Mouse (Mus musculus) hindbrain, embryonic 16.5 days (tissue): Measurements from ENCODE around the gene Adk. TPM values are rescaled to one million over a fixed set of nuclear protein-coding genes. Genes with fewer than 3 reads are reported as not detected.

Experiments used
- ATAC-seq: fragments of 200-750 bp; cut with Nextera tagmentation; 2 replicates; pipeline ENCODE4 v1.8.0; 2017; ENCODE audit warnings: moderate TSS enrichment, moderate library complexity
- H3K27ac ChIP-seq: fragments of 300-500 bp; sonication (generic); 2 replicates; pipeline ENCODE4 v1.5.1; 2014; ENCODE audit warnings: low read depth, mild to moderate bottlenecking, control low read depth, low read length, moderate library complexity
- H3K27me3 ChIP-seq: fragments of 300-500 bp; sonication (generic); replicated peaks from 2 replicates; pipeline ENCODE4 v1.6.1; 2014; ENCODE audit warnings: low read length; ENCODE audit not compliant: control insufficient read depth, insufficient read depth
- H3K36me3 ChIP-seq: fragments of 300-500 bp; sonication (generic); 2 replicates; pipeline ENCODE4 v1.6.1; 2014; ENCODE audit warnings: mild to moderate bottlenecking, low read length, moderate library complexity, mixed read lengths; ENCODE audit not compliant: control insufficient read depth, insufficient read depth
- H3K4me1 ChIP-seq: fragments of 300-500 bp; sonication (generic); 2 replicates; pipeline ENCODE4 v1.6.1; 2014; ENCODE audit warnings: low read depth, low read length; ENCODE audit not compliant: control insufficient read depth, insufficient read depth
- H3K4me2 ChIP-seq: fragments of 300-500 bp; sonication (generic); 2 replicates; pipeline ENCODE4 v1.6.1; 2014; ENCODE audit warnings: mild to moderate bottlenecking, low read length, control low read depth, moderate library complexity
- H3K4me3 ChIP-seq: fragments of 300-500 bp; sonication (generic); 2 replicates; pipeline ENCODE4 v1.5.1; 2014; ENCODE audit warnings: mild to moderate bottlenecking, low read length, control low read depth, moderate library complexity
- H3K9ac ChIP-seq: fragments of 300-500 bp; sonication (generic); 2 replicates; pipeline ENCODE4 v1.6.1; 2014; ENCODE audit warnings: low read depth, mild to moderate bottlenecking, control low read depth, low read length, moderate library complexity
- H3K9me3 ChIP-seq: fragments of 300-500 bp; sonication (generic); 2 replicates; pipeline ENCODE4 v1.6.1; 2014; ENCODE audit warnings: mild to moderate bottlenecking, low read length, moderate library complexity; ENCODE audit not compliant: control insufficient read depth
- WGBS: fragments of 180-500 bp; shearing (Covaris S2); extraction: QIAGEN DNeasy Blood & Tissue Kit; methylation state at CpG from one replicate; pipeline ENCODE4 v1.1.7; 2014; 5-methylcytosine and 5-hydroxymethylcytosine counted together
- polyA plus RNA-seq: library from polyadenylated mRNA; unstranded; fragments of >200 nt; fragmentation: Nextera tagmentation; extraction: Ambion mirVana; gene quantifications from 2 replicates; pipeline ENCODE4 v1.2.1, GENCODE M21; 2015

The Adk gene
- polyA plus RNA-seq, 1 experiment from 2014 or later = 45.9 TPM

DNA sequence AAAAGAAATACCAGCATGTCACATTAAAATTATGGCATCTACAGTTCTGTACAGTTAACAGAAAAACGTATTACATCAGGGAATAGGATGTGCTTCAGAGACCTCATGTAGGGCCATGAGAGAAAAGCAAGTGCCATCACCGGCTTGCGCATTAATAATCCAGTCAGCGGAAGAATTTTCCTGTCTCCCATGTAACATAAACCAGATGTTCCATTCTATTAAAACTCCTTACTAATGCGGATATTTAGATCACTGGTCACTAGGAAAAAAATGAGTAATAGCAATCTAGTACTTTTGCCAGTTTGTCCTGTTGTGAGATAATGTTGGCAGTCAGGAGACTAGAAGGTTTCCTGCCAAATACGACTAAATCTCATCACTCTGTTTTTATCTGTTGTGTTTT lies 139.6 kb downstream of the Adk start:
- WGBS = 80% methylated on average over 6 of the region's 6 CpGs
- Histone ChIP-seq H3K4me1 (no peaks in the 10 kb centered on the region), H3K36me3 (no peaks in the 10 kb centered on the region)

DNA sequence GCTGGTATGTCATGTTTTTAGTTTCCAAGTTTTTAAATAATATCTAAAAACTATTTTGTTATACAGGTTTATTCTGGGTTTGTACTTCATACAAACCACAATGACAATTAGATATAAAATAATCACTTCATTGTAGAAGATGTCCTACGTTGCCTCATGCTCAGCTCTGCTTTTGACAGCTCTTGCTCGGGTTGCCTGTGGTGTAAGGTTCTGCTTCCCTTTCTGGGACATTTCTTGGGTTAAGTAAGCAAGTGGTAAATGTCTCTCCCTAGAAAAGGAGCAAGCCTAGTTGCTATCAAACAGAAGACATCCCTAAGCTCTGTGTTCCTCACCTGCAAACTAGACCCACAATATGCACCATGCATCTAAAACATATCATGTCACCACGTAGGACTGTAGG lies 140.4 kb downstream of the Adk start:
- no peak for ATAC-seq
- Histone ChIP-seq H3K4me3 (no peak overlapping the region), H3K36me3 (no peaks in the 10 kb centered on the region), H3K4me1 (no peaks in the 10 kb centered on the region), H3K27me3 (no peaks in the 10 kb centered on the region), H3K9me3 (no peaks in the 10 kb centered on the region), H3K9ac (no peak overlapping the region), H3K4me2 (no peak overlapping the region), H3K27ac (no peak overlapping the region)
- 91% methylated on average over 3 of the region's 3 CpGs for WGBS

More for the DNA sequence above, 139.6 kb downstream of the Adk start:
- H3K9me3 ChIP-seq = no peaks in the 10 kb centered on the region
- H3K9ac ChIP-seq = no peak overlapping the region
- no peak overlapping the region for H3K4me2 ChIP-seq
- H3K27ac ChIP-seq = no peak overlapping the region
- no peaks in the 10 kb centered on the region for H3K27me3 ChIP-seq
- no peak overlapping the region for H3K4me3 ChIP-seq
- no peak for ATAC-seq

DNA sequence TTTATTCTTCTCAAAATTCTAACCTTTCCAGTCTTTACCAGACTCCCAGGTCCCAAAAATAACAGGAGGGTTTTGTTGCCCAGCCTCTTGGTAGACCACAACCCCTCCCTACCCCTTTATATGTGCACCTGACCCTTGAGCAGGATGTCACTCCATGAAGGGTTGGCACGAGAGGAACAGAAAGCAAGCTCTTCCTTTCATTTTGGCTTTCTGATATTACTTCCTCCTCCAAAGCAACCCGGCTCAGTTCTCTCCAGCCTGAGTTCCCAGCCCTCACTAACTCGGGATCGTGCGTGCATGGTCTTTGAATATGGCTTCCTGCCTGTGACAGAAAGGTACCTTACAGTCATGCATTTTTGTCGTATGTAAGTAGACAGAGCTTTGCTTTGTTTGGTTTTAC lies 142.0 kb downstream of the Adk start:
- no peak overlapping the region for H3K9ac ChIP-seq
- ATAC-seq = no peak
- no peaks in the 10 kb centered on the region for H3K36me3 ChIP-seq
- no peak overlapping the region for H3K4me2 ChIP-seq
- H3K4me1 ChIP-seq = no peaks in the 10 kb centered on the region
- H3K4me3 ChIP-seq = no peak overlapping the region
- H3K9me3 ChIP-seq = no peaks in the 10 kb centered on the region
- no peaks in the 10 kb centered on the region for H3K27me3 ChIP-seq
- 45% methylated on average over 6 of the region's 6 CpGs for WGBS
- H3K27ac ChIP-seq = no peak overlapping the region

DNA sequence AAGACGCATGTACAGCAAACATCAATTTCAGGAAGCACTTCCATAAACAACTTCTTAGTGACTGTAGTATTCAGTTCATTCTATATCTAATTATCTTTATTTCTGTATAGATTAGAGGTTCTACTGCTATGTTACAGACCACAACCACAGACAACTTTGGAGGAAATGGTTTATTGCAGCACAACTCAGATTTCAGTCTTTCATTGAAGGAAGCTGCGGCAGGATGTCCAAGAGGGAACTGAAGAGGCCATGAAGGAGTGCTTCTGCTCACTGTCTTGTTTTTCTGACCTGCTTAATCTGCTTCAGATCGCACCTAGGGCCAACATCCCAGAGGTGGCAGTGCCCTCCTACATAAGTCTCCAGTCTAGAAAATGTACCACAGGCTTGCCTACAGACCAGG lies 148.5 kb downstream of the Adk start:
- Histone ChIP-seq H3K27ac (no peak overlapping the region), H3K27me3 (no peaks in the 10 kb centered on the region), H3K9ac (no peak overlapping the region), H3K36me3 (no peaks in the 10 kb centered on the region), H3K4me3 (no peak overlapping the region), H3K9me3 (no peaks in the 10 kb centered on the region), H3K4me2 (no peak overlapping the region), H3K4me1 (no peaks in the 10 kb centered on the region)
- no peak for ATAC-seq
- 95% methylated on average over 3 of the region's 3 CpGs for WGBS

DNA sequence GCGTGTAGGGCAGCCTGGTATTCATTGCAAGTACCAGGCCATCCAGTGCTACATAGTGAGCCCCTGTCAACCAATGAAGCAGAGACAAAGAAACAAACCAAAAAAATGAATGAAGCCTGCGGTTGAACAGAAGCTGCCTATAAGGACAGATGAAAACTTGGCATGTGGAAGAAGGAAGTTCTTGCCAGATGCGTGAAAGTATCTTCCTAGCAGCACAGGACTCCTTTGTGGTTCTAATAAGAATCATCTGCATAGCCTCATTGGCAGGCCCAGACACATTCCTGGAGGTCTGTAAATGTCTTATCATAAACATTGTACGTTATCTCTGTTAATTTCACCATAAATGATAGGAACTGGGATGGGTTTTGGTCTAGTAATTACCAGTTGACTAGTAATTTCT lies 154.1 kb downstream of the Adk start:
- 78% methylated on average over 4 of the region's 4 CpGs for WGBS
- no peak overlapping the region for H3K27ac ChIP-seq
- H3K4me2 ChIP-seq = no peak overlapping the region

DNA sequence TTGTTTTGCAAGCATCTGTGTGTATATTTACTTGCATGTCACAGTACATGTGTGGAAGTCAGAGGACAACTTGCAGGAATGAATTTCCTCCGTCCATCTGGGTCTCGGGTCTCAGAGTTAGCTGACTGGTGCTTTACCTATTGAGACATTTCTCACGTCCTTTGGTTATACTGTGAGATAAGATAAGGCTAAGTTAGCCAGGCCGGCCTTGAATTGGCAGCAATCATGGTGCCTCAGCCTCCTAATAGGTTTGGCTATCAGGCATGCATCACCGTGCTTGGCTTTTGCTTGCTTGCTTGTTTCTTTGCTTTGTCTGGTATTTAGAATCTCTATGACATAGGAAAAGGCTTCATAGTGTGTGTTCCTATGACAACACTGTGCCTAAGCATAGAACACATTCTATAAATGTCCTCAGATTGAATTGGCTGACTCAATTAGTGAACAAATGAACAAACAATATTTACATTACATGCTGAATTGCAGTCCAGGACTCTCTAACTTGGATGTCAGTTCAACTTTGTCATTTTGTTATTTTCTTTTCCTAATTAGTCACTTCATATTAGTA lies 169.3 kb downstream of the Adk start:
- H3K27ac ChIP-seq = no peak overlapping the region

More for the DNA sequence above, 154.1 kb downstream of the Adk start:
- no peaks in the 10 kb centered on the region for H3K9me3 ChIP-seq
- no peak for ATAC-seq
- no peaks in the 10 kb centered on the region for H3K27me3 ChIP-seq
- no peaks in the 10 kb centered on the region for H3K36me3 ChIP-seq
- H3K4me3 ChIP-seq = no peak overlapping the region
- H3K9ac ChIP-seq = no peak overlapping the region
- H3K4me1 ChIP-seq = no peaks in the 10 kb centered on the region

DNA sequence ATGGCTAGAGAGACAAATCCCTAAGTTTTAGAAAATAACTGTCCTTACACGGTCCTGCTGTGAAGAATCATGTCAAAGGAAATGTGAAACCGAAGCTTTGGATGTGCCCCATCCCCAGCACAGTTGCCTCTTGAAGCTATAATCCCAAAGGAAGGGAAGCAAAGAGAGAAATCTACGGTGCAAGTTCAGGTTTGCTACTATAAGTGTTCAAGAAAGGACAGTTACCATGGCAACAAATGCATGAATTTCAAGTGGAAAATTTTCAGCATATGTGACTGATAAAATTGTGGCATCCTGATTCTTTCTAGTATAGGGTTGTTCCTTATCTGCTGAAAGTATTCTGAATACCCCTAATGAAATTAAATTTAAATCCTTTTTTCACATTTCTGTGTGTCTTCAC lies 169.8 kb downstream of the Adk start:
- Histone ChIP-seq H3K36me3 (no peaks in the 10 kb centered on the region), H3K4me1 (peaks cover 3% of the 10 kb centered on the region; the same call in 1 of the 2 replicates), H3K27me3 (no peaks in the 10 kb centered on the region), H3K9me3 (no peaks in the 10 kb centered on the region), H3K9ac (no peak overlapping the region), H3K4me2 (no peak overlapping the region), H3K27ac (no peak overlapping the region), H3K4me3 (no peak overlapping the region)
- peak; percentile 30; the same call in 1 of the 2 replicates for ATAC-seq
- 35% methylated on average over 3 of the region's 3 CpGs for WGBS

More for the DNA sequence above, 169.3 kb downstream of the Adk start:
- H3K4me3 ChIP-seq = no peak overlapping the region
- H3K4me1 ChIP-seq = peaks cover 3% of the 10 kb centered on the region; the same call in 1 of the 2 replicates
- no peaks in the 10 kb centered on the region for H3K9me3 ChIP-seq
- WGBS = 77% methylated on average over 5 of the region's 5 CpGs
- ATAC-seq = no peak
- H3K36me3 ChIP-seq = no peaks in the 10 kb centered on the region
- no peak overlapping the region for H3K4me2 ChIP-seq
- H3K9ac ChIP-seq = no peak overlapping the region
- H3K27me3 ChIP-seq = no peaks in the 10 kb centered on the region

DNA sequence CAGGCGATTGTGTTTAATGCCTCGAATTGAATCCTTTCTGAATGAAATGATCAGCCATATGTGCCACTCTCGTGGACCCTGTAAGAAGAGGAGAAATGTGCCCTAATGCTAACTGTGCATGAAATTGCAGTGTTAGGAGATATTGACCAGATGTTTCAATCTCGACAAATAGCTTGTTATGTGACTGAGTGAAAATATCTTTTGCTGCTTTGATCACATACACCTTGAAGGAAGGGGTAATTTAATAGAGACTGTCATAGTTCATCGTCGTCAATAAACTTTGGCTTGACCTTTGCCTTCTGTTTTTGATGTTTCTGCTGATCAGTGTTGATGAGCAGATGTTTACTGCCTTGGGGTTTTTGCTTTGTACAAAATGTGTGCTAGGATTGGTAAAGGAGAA lies 171.1 kb downstream of the Adk start:
- no peak overlapping the region for H3K27ac ChIP-seq
- ATAC-seq = no peak
- no peak overlapping the region for H3K4me3 ChIP-seq
- peaks cover 3% of the 10 kb centered on the region; the same call in 1 of the 2 replicates for H3K4me1 ChIP-seq
- no peaks in the 10 kb centered on the region for H3K9me3 ChIP-seq
- no peaks in the 10 kb centered on the region for H3K36me3 ChIP-seq
- WGBS = 70% methylated on average over 6 of the region's 6 CpGs
- no peak overlapping the region for H3K9ac ChIP-seq
- no peaks in the 10 kb centered on the region for H3K27me3 ChIP-seq
- no peak overlapping the region for H3K4me2 ChIP-seq

DNA sequence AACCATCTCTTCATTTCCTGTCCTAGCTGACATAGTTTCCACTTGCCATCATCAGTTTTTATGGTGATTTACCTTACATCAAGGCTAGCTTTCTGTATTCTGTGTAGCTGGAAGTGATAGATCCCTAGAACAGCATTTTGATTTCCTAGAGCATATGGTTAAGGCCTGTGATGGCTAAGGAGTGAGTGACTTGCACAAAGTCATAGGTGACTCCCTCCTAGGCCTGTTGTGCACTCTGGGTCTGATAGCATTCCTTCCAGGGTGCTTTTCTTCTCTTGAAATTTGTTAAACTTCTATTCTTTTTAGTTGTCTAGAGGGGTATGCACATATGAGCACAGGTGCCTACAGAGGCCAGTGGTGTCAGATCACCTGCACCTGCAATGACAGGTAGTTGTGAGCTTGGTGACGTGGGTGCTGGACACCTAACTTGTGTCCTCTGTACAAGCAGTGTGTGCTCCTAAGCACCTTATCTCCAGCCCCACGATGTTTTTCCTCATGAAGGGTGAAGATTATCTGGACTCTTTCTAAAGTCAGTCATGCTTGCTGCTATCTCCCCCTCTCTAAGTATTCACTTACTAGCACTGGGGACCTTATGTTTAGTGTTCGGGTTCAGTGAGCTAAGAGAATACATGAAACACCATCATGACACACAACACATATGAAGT lies 171.7 kb downstream of the Adk start:
- no peaks in the 10 kb centered on the region for H3K9me3 ChIP-seq
- peaks cover 3% of the 10 kb centered on the region; the same call in 1 of the 2 replicates for H3K4me1 ChIP-seq
- H3K36me3 ChIP-seq = no peaks in the 10 kb centered on the region
- 93% methylated on average over 3 of the region's 3 CpGs for WGBS
- H3K27me3 ChIP-seq = no peaks in the 10 kb centered on the region
- no peak overlapping the region for H3K4me3 ChIP-seq
- H3K9ac ChIP-seq = no peak overlapping the region
- H3K27ac ChIP-seq = no peak overlapping the region
- H3K4me2 ChIP-seq = no peak overlapping the region
- ATAC-seq = no peak
